Mouse (Mus musculus) midbrain, embryonic 16.5 days (tissue): ENCODE measurements around the gene Brf1. TPM values are rescaled to one million over a fixed set of nuclear protein-coding genes. Genes with fewer than 3 reads are reported as not detected.

Experiments used
- ATAC-seq: fragments of 200-750 bp; cut with Nextera tagmentation; 2 replicates; pipeline ENCODE4 v1.8.0; 2017; ENCODE audit warnings: moderate TSS enrichment
- H3K27ac ChIP-seq: fragments of 300-500 bp; sonication (generic); 2 replicates; pipeline ENCODE4 v1.5.1; 2014; ENCODE audit warnings: mild to moderate bottlenecking, low read length, mixed read lengths
- H3K27me3 ChIP-seq: fragments of 300-500 bp; sonication (generic); 2 replicates; pipeline ENCODE4 v1.6.1; 2014; ENCODE audit warnings: low read depth, low read length, mixed read lengths; ENCODE audit not compliant: control insufficient read depth, insufficient read depth
- H3K36me3 ChIP-seq: fragments of 300-500 bp; sonication (generic); 2 replicates; pipeline ENCODE4 v1.6.1; 2014; ENCODE audit warnings: mild to moderate bottlenecking, low read length, moderate library complexity, mixed read lengths; ENCODE audit not compliant: control insufficient read depth, insufficient read depth
- H3K4me1 ChIP-seq: fragments of 300-500 bp; sonication (generic); 2 replicates; pipeline ENCODE4 v1.6.1; 2014; ENCODE audit warnings: mild to moderate bottlenecking, low read length, mixed read lengths; ENCODE audit not compliant: control insufficient read depth, insufficient read depth
- H3K4me2 ChIP-seq: fragments of 300-500 bp; sonication (generic); 2 replicates; pipeline ENCODE4 v1.6.1; 2014; ENCODE audit warnings: mild to moderate bottlenecking, low read length, mixed read lengths
- H3K4me3 ChIP-seq: fragments of 300-500 bp; sonication (generic); 2 replicates; pipeline ENCODE4 v1.5.1; 2014; ENCODE audit warnings: low read depth, mild to moderate bottlenecking, low read length, moderate library complexity, mixed read lengths
- H3K9ac ChIP-seq: fragments of 300-500 bp; sonication (generic); 2 replicates; pipeline ENCODE4 v1.6.1; 2014; ENCODE audit warnings: low read depth, low read length, mixed read lengths
- H3K9me3 ChIP-seq: fragments of 300-500 bp; sonication (generic); replicated peaks from 2 replicates; pipeline ENCODE4 v1.6.1; 2014; ENCODE audit warnings: mild to moderate bottlenecking, low read length, mixed read lengths; ENCODE audit not compliant: control insufficient read depth, poor library complexity, severe bottlenecking
- WGBS: fragments of 180-500 bp; shearing (Covaris S2); extraction: QIAGEN DNeasy Blood & Tissue Kit; methylation state at CpG from one replicate; pipeline ENCODE4 v1.1.7; 2014; 5-methylcytosine and 5-hydroxymethylcytosine counted together
- polyA plus RNA-seq: library from polyadenylated mRNA; unstranded; fragments of >200 nt; fragmentation: Nextera tagmentation; extraction: Ambion mirVana; gene quantifications from 2 replicates; pipeline ENCODE4 v1.2.1, GENCODE M21; 2015

Brf1 gene
- polyA plus RNA-seq, 1 experiment from 2014 or later, result 44.2 TPM

GRCm38 (mm10) chr12:112929562-112930352 is 70.7 kb downstream of the Brf1 start, which contains the start of gene Jag2:
Jag2 (minus strand) TSS chr12:112929776.
- Histone ChIP-seq H3K36me3 (no peaks in the 10 kb centered on the region; the same call in 1 of the 2 replicates), H3K27ac (peak within 1 kb of the TSS; percentile 87), H3K27me3 (peaks cover 5% of the 10 kb centered on the region; the same call in 1 of the 2 replicates), H3K4me3 (peak within 1 kb of the TSS; percentile 82), H3K9ac (peak within 1 kb of the TSS; percentile 90), H3K9me3 (no peaks in the 10 kb centered on the region), H3K4me2 (peak within 1 kb of the TSS; percentile 74), H3K4me1 (peaks cover 19% of the 10 kb centered on the region)
- ATAC-seq, result peak; percentile 70
- WGBS, result under 1% methylated on average over 45 of the region's 85 CpGs

DNA sequence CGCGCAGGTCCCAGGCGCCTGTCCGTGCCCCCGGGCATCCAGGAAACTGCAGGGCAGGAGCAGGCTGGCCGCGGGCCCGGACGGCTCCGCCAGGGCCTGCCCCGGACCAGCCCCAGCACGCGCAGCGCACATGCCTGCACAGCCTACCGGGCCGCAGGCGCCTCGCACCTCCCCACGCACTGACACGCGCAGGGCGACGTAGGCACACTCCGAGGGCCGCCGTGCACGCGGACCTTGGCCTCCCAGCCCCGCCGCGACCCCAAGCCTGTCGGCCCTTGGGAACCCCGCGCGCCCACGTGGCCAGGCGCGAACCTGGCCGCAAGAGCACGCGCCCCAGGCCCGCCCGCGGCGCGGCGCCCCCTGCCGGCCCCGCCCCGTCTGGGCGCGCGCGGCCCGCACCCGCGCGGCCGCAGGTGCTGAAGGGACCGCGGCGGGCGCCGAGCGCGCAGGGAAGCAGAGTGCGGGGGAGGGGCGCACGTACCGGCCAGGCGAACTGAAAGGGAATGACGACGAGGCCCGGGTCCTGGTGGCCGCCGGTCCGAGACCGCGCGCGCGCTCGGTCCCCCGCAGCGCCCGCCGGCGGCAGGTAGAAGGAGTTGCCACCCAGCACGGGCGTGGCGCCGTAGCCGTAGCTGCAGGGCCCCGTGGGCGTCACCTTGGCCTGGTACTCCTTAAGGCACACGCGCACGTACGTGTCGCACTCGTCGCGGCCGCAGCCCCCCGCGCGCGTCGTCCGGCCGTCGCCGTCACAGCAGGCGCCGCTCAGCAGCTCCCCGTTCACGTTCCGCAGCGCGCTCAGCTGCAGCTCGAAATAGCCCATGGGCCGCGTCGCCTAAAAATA is 71.9 kb downstream of the Brf1 start:
- peak overlapping the region; percentile 87 for H3K27ac ChIP-seq
- no peaks in the 10 kb centered on the region; the same call in 1 of the 2 replicates for H3K36me3 ChIP-seq
- H3K9me3 ChIP-seq, result no peaks in the 10 kb centered on the region
- H3K27me3 ChIP-seq, result peaks cover 5% of the 10 kb centered on the region; the same call in 1 of the 2 replicates
- H3K4me1 ChIP-seq, result peaks cover 19% of the 10 kb centered on the region
- H3K4me2 ChIP-seq, result peak overlapping the region; percentile 74
- H3K4me3 ChIP-seq, result peak overlapping the region; percentile 82
- peak overlapping the region; percentile 90 for H3K9ac ChIP-seq
- ATAC-seq, result peak; percentile 54
- 1% methylated on average over 100 of the region's 124 CpGs for WGBS

GRCm38 (mm10) chr12:112927265-112927664 is 73.2 kb downstream of the Brf1 start:
- Histone ChIP-seq H3K4me1 (peaks cover 27% of the 10 kb centered on the region), H3K36me3 (no peaks in the 10 kb centered on the region; the same call in 1 of the 2 replicates), H3K27me3 (peaks cover 5% of the 10 kb centered on the region; the same call in 1 of the 2 replicates), H3K9ac (no peak overlapping the region), H3K9me3 (no peaks in the 10 kb centered on the region), H3K27ac (no peak overlapping the region), H3K4me3 (peak overlapping the region; percentile 8; the same call in 1 of the 2 replicates), H3K4me2 (peak overlapping the region; percentile 74)
- 72% methylated on average over 14 of the region's 14 CpGs for WGBS
- no peak for ATAC-seq

DNA sequence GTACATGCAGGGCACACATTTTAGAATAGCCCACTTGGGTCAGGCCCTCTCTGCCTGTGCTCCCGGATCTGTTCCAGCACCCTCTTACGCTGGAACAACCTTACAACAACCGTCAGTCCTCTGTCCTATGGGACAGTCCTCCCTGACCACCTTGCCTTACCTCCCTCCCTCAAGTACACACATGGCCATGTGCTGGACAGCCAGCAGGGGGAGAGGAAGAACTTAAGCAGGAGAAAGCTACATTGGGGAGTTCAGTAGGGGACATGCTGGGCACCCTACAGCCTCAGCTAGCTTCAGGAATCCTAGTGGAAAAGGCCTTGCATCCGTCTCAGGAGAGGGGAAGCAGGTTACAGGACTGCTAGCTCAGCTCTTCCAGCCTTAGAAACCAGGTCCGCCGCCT is 74.6 kb downstream of the Brf1 start:
- H3K27ac ChIP-seq, result no peak overlapping the region
- no peak overlapping the region for H3K4me2 ChIP-seq
- H3K4me3 ChIP-seq, result no peak overlapping the region
- H3K27me3 ChIP-seq, result peaks cover 2% of the 10 kb centered on the region; the same call in 1 of the 2 replicates
- 76% methylated on average over 6 of the region's 6 CpGs for WGBS
- no peaks in the 10 kb centered on the region for H3K9me3 ChIP-seq
- no peak for ATAC-seq
- H3K36me3 ChIP-seq, result no peaks in the 10 kb centered on the region; the same call in 1 of the 2 replicates
- H3K4me1 ChIP-seq, result peaks cover 27% of the 10 kb centered on the region
- no peak overlapping the region for H3K9ac ChIP-seq

DNA sequence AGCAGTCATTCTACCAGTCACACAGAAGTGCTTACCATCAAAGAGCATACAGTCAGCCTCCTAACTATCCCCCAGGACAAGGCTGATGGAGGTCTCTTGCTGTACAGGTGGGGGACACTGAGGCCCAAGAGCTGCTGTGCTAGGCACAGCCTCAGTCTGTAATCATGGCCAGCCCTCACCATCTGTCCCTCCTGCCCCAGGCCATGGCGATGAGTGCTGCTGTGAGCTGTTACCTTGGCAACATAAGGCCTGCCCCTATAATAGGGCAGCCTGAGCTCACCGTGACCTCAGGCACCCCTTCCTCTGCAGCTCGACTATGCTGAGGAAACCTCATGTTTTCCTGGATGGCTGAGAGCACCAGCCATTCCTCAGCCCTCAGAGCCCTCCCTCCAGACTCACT is 78.0 kb downstream of the Brf1 start:
- 16% methylated on average over 3 of the region's 3 CpGs for WGBS
- Histone ChIP-seq H3K4me3 (no peak overlapping the region), H3K4me2 (no peak overlapping the region), H3K9me3 (no peaks in the 10 kb centered on the region), H3K36me3 (peaks cover 9% of the 10 kb centered on the region; the same call in 1 of the 2 replicates), H3K27ac (no peak overlapping the region), H3K9ac (no peak overlapping the region), H3K27me3 (peaks cover 2% of the 10 kb centered on the region; the same call in 1 of the 2 replicates), H3K4me1 (peaks cover 17% of the 10 kb centered on the region)
- ATAC-seq, result 0 out of 2 replicates have a peak, but pooled peaks have one; percentile 11

DNA sequence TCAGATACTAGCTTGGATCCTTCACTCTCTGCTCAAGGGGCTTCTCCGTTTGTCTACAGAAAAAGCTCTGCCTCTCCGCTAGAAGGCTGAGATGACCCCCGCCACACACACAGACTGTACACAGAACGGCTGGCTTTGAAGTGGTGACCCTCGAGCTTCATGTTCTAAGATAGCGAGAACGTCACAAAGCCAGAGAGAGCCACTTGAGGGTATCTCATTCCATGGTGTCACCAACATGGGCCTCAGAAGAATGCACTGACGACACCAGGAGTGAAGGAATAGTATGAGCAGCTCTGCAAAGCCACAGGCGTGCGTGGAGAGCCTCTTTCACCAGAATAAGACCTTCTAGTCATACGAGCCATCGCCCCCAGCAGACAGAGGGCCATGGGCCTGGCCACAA is 79.0 kb downstream of the Brf1 start:
- Histone ChIP-seq H3K9me3 (no peaks in the 10 kb centered on the region), H3K27ac (no peak overlapping the region), H3K9ac (no peak overlapping the region), H3K27me3 (no peaks in the 10 kb centered on the region), H3K4me2 (no peak overlapping the region), H3K36me3 (peaks cover 10% of the 10 kb centered on the region; the same call in 1 of the 2 replicates), H3K4me3 (no peak overlapping the region), H3K4me1 (peaks cover 8% of the 10 kb centered on the region)
- no peak for ATAC-seq
- 83% methylated on average over 12 of the region's 12 CpGs for WGBS

- ATAC-seq, result no peak
Measured at GRCm38 (mm10) chr12:112917906-112918305, 82.6 kb downstream of the Brf1 start.

DNA sequence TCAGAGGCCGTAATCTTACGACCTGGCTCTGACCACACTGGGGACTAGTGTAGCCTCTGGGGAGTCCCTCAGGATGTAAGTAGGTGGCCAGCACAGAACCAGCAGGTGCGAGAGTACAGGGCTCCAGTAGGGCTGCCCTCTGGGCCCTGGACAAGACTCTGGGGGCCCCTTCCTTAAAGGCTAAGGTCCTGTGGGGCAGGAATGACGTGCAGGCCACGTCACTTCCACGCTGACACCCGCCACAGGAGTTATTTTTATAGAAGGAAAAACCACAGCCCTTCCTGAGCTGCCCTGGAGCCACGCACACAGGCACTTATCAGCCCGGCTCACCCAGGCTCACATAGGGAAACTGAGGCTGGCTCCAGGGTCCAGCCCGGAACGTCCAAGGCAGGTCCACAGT is 83.0 kb downstream of the Brf1 start:
- H3K36me3 ChIP-seq, result peaks cover 40% of the 10 kb centered on the region
- 75% methylated on average over 11 of the region's 11 CpGs for WGBS

More at GRCm38 (mm10) chr12:112917906-112918305, 82.6 kb downstream of the Brf1 start:
- no peak overlapping the region for H3K4me2 ChIP-seq
- no peak overlapping the region for H3K4me3 ChIP-seq
- H3K9me3 ChIP-seq, result no peaks in the 10 kb centered on the region
- H3K27me3 ChIP-seq, result no peaks in the 10 kb centered on the region
- WGBS, result 65% methylated on average over 8 of the region's 8 CpGs
- peaks cover 3% of the 10 kb centered on the region for H3K4me1 ChIP-seq
- no peak overlapping the region for H3K27ac ChIP-seq
- no peak overlapping the region for H3K9ac ChIP-seq
- peaks cover 37% of the 10 kb centered on the region for H3K36me3 ChIP-seq

More for the DNA sequence above, 83.0 kb downstream of the Brf1 start:
- no peak overlapping the region for H3K9ac ChIP-seq
- H3K9me3 ChIP-seq, result no peaks in the 10 kb centered on the region
- ATAC-seq, result no peak
- no peaks in the 10 kb centered on the region; the same call in 1 of the 2 replicates for H3K4me1 ChIP-seq
- H3K4me2 ChIP-seq, result no peak overlapping the region
- H3K27ac ChIP-seq, result no peak overlapping the region
- H3K4me3 ChIP-seq, result no peak overlapping the region
- H3K27me3 ChIP-seq, result no peaks in the 10 kb centered on the region
